9 mouse cellular contexts compared by ENCODE assay signal in genomic region chr17:35245731-35246623, GRCm38 (mm10). TPM values are rescaled to one million over a fixed set of nuclear protein-coding genes. Genes with fewer than 3 reads are reported as not detected.
A peak's percentile ranks its signal among the peaks of the same experiment; 100 is the strongest.
DNase-seq lines count a peak whose midpoint lies in the region; ATAC-seq and TF ChIP-seq lines count a peak whose summit lies in the region.
"Had no signal": no experiment of that assay in that cellular context is flagged by ENCODE, and none has a peak within 500 bp of the region (broad histone marks: within the 10 kb centered on the region; RNA-seq: fewer than 3 reads in every experiment).

No protein-coding gene starts in this region.

- H3K27ac ChIP-seq in kidney, adult 2 months (ENCODE audit: insufficient read depth, low read depth, low read length), result no peak overlapping the region
- H3K27ac ChIP-seq in MEL (ENCODE audit: control insufficient read depth, low read depth, low read length), result no peak overlapping the region
- H3K27ac ChIP-seq in hindbrain, embryonic 10.5 days, result no peak overlapping the region
- no peak overlapping the region for H3K27ac ChIP-seq in midbrain, embryonic 12.5 days (replicated peaks)

- no peak for TF ChIP-seq POLR2A in kidney, adult 2 months (IDR thresholded peaks at IDR 0.05; ENCODE audit: low read depth, low read length)
- 0 out of 4 replicates have a peak, but pooled peaks of 1 of the 2 experiments have one; percentile 3 for TF ChIP-seq POLR2A in MEL (IDR thresholded peaks at IDR 0.05; ENCODE audit: control insufficient read depth in 1 of 2, insufficient read depth in 1 of 2, low read depth in 1 of 2, low read length in 2 of 2, poor library complexity in 1 of 2)

- no peak for TF ChIP-seq EP300 in MEL (IDR thresholded peaks at IDR 0.05; ENCODE audit: low read depth in 1 of 2, low read length in 2 of 2)

- peaks cover 15% of the 10 kb centered on the region for H3K36me3 ChIP-seq in kidney, adult 2 months (ENCODE audit: control insufficient read depth, insufficient read depth, low read length)
- peaks cover 24 to 44% of the 10 kb centered on the region in 2 experiments for H3K36me3 ChIP-seq in MEL (ENCODE audit: control insufficient read depth in 1 of 2, insufficient read depth in 2 of 2, low read length in 2 of 2)
- peaks cover 81% of the 10 kb centered on the region for H3K36me3 ChIP-seq in hindbrain, embryonic 10.5 days
- H3K36me3 ChIP-seq in midbrain, embryonic 12.5 days, result peaks cover 81% of the 10 kb centered on the region

- DNase-seq in kidney, adult 2 months, result no peak
- DNase-seq in kidney, postnatal 36 days, result no peak
- DNase-seq in MEL (ENCODE audit: low read depth, low spot score), result peak; percentile 69
- no peak for DNase-seq in hindbrain, embryonic 10.5 days (ENCODE audit: low spot score)
- no peak for DNase-seq in right cerebral cortex, postnatal 36 days (ENCODE audit: low spot score in 2 of 2)
- no peak for DNase-seq in gastrocnemius, postnatal 14 days

- H3K79me2 ChIP-seq in MEL (ENCODE audit: control insufficient read depth, insufficient read depth, low read length, poor library complexity), result peaks cover 58% of the 10 kb centered on the region

- H3K9ac ChIP-seq in MEL (ENCODE audit: control insufficient read depth, low read depth, low read length, poor library complexity, severe bottlenecking), result no peak overlapping the region
- peak overlapping the region; percentile 100; the same call in 1 of the 2 replicates for H3K9ac ChIP-seq in midbrain, embryonic 12.5 days (replicated peaks)

- whole genome bisulfite sequencing in kidney, adult 2 months, result 61% methylated on average over 15 of the region's 15 CpGs
- 90% methylated on average over 15 of the region's 15 CpGs for WGBS in hindbrain, embryonic 10.5 days
- WGBS in midbrain, embryonic 12.5 days, result 87% methylated on average over 15 of the region's 15 CpGs

- no peaks in the 10 kb centered on the region for H3K9me3 ChIP-seq in MEL (replicated peaks; ENCODE audit: insufficient read depth, low read length)
- H3K9me3 ChIP-seq in hindbrain, embryonic 10.5 days, result no peaks in the 10 kb centered on the region
- H3K9me3 ChIP-seq in midbrain, embryonic 12.5 days, result no peaks in the 10 kb centered on the region

- no peaks in the 10 kb centered on the region for H3K27me3 ChIP-seq in kidney, adult 2 months (replicated peaks; ENCODE audit: control insufficient read depth, insufficient read depth, low read length)
- H3K27me3 ChIP-seq in MEL (ENCODE audit: control insufficient read depth in 1 of 2, insufficient read depth in 2 of 2, low read length in 2 of 2), result no peaks in the 10 kb centered on the region
- no peaks in the 10 kb centered on the region for H3K27me3 ChIP-seq in hindbrain, embryonic 10.5 days (ENCODE audit: insufficient read depth, poor library complexity, severe bottlenecking)
- no peaks in the 10 kb centered on the region for H3K27me3 ChIP-seq in midbrain, embryonic 12.5 days

- TF ChIP-seq RAD21 in MEL (IDR thresholded peaks at IDR 0.05; ENCODE audit: low read depth, low read length), result no peak; the same call in 1 of the 2 replicates

- peaks cover 13% of the 10 kb centered on the region; the same call in 1 of the 2 replicates for H3K4me1 ChIP-seq in kidney, adult 2 months (ENCODE audit: control insufficient read depth, insufficient read depth, low read length)
- H3K4me1 ChIP-seq in MEL (ENCODE audit: control insufficient read depth in 1 of 2, insufficient read depth in 2 of 2, low read length in 2 of 2), result peaks cover 0 to 19% of the 10 kb centered on the region in 2 experiments; a peak in 3 of 4 replicates
- H3K4me1 ChIP-seq in hindbrain, embryonic 10.5 days (replicated peaks), result peaks cover 38% of the 10 kb centered on the region
- H3K4me1 ChIP-seq in midbrain, embryonic 12.5 days, result peaks cover 47% of the 10 kb centered on the region

- H3K4me3 ChIP-seq in kidney, adult 2 months (ENCODE audit: insufficient read depth, low read depth, low read length), result no peak overlapping the region
- no peak overlapping the region for H3K4me3 ChIP-seq in MEL (ENCODE audit: control insufficient read depth in 1 of 2, insufficient read depth in 1 of 2, low read depth in 2 of 2, low read length in 2 of 2)
- H3K4me3 ChIP-seq in hindbrain, embryonic 10.5 days, result peak overlapping the region; percentile 95; the same call in 1 of the 2 replicates
- peak overlapping the region; percentile 97; the same call in 1 of the 2 replicates for H3K4me3 ChIP-seq in midbrain, embryonic 12.5 days

- ATAC-seq in midbrain, embryonic 12.5 days (ENCODE audit: low FRiP score, low read depth), result no peak
- no peak for ATAC-seq in erythroid progenitor cell, adult 5-6 weeks (replicated peaks; ENCODE audit: low FRiP score, poor library complexity, severe bottlenecking)

- TF ChIP-seq CTCF in kidney, adult 2 months (conservative IDR thresholded peaks at IDR 0.05; ENCODE audit: insufficient read depth, insufficient read length, low read depth, low read length), result peak; percentile 44
- peak; percentile 19 to 57 (median 46); a peak in 5 of 6 replicates for TF ChIP-seq CTCF in MEL (IDR thresholded peaks at IDR 0.05 in 2 of 3, conservative IDR thresholded peaks at IDR 0.05 in 1 of 3; ENCODE audit: control insufficient read depth in 1 of 3, insufficient read depth in 1 of 3, low read depth in 2 of 3, low read length in 3 of 3, poor library complexity in 1 of 3, severe bottlenecking in 1 of 3)

- intact Hi-C loops in gastrocnemius, postnatal 14 days (cut with DNase I; ENCODE audit: low total_unique reads), result no loop called here

- peak overlapping the region; percentile 89 for H3K4me2 ChIP-seq in midbrain, embryonic 12.5 days (replicated peaks)

TF ChIP-seq in MEL, 35 proteins besides CTCF, POLR2A, EP300 and RAD21 (continues in another document):
- TF ChIP-seq SIN3A (IDR thresholded peaks at IDR 0.05; ENCODE audit: low read length) (0 out of 2 replicates have a peak, but pooled peaks have one; percentile 14), MXI1 (IDR thresholded peaks at IDR 0.05; ENCODE audit: low read depth, low read length) (peak; percentile 58; the same call in 1 of the 2 replicates), MAZ (IDR thresholded peaks at IDR 0.05; ENCODE audit: low read depth, low read length) (no peak)

RNA-seq across cellular contexts. Expression of gene Ddx39b, which starts 4.4 kb away (rescaled TPM):
- 203 and 206 TPM in 2 replicates for polyA plus RNA-seq in kidney, adult 2 months (2012; rRNA removed)
- 206 and 270 TPM in 2 replicates for total RNA-seq in MEL (2012; rRNA removed)
- polyA plus RNA-seq in MEL (2012; ENCODE audit: insufficient read depth in 1 of 2, insufficient read length in 2 of 2, low read depth in 1 of 2, low replicate concordance in 2 of 2, missing spikeins in 1 of 2), result 100 to 1,000 TPM; 581 to 787 TPM
- 661 and 692 TPM in 2 replicates for polyA plus RNA-seq in hindbrain, embryonic 10.5 days (2016; fragmentation: Nextera tagmentation; extraction: Ambion mirVana)
- 565 and 579 TPM in 2 replicates for polyA plus RNA-seq in midbrain, embryonic 12.5 days (2016; fragmentation: Nextera tagmentation; extraction: Ambion mirVana)
- 100 to 1,000 TPM in 1 of 2 experiments, 10 to 100 TPM in 1; 85.3 to 103 TPM for total RNA-seq in gastrocnemius, postnatal 14 days (2021)
- total RNA-seq in erythroid progenitor cell, adult 5-6 weeks (2015; ENCODE audit: low replicate concordance), result 169 and 179 TPM in 2 replicates
- total RNA-seq in erythroid progenitor cell, adult 5-6 weeks (2017; ENCODE audit: low replicate concordance), result 80.1 and 99.9 TPM in 2 replicates

RNA-seq across cellular contexts. Expression of gene Nfkbil1, which starts 10.4 kb away (rescaled TPM):
- 11.5 and 11.7 TPM in 2 replicates for polyA plus RNA-seq in kidney, adult 2 months (2012; rRNA removed)
- total RNA-seq in MEL (2012; rRNA removed), result 10.1 and 10.3 TPM in 2 replicates
- polyA plus RNA-seq in MEL (2012; ENCODE audit: insufficient read depth in 1 of 2, insufficient read length in 2 of 2, low read depth in 1 of 2, low replicate concordance in 2 of 2, missing spikeins in 1 of 2), result 10 to 100 TPM in 1 of 2 experiments, not detected in 1; 26.0 TPM
- 10.2 and 11.6 TPM in 2 replicates for polyA plus RNA-seq in hindbrain, embryonic 10.5 days (2016; fragmentation: Nextera tagmentation; extraction: Ambion mirVana)
- polyA plus RNA-seq in midbrain, embryonic 12.5 days (2016; fragmentation: Nextera tagmentation; extraction: Ambion mirVana), result 10.9 and 11.4 TPM in 2 replicates
- total RNA-seq in gastrocnemius, postnatal 14 days (2021), result 1 to 10 TPM; 7.6 to 7.9 TPM
- total RNA-seq in erythroid progenitor cell, adult 5-6 weeks (2015; ENCODE audit: low replicate concordance), result 0.84 and 1.1 TPM in 2 replicates
- 3.0 TPM in 1 of 2 replicates, not detected in the other for total RNA-seq in erythroid progenitor cell, adult 5-6 weeks (2017; ENCODE audit: low replicate concordance)

RNA-seq across cellular contexts. Expression of gene Atp6v1g2, which starts 12.5 kb away (rescaled TPM):
- polyA plus RNA-seq in kidney, adult 2 months (2012; rRNA removed), result 6.6 and 6.7 TPM in 2 replicates
- total RNA-seq in MEL (2012; rRNA removed), result 0.46 and 0.56 TPM in 2 replicates
- 1 to 10 TPM in 1 of 2 experiments, not detected in 1; 4.7 TPM for polyA plus RNA-seq in MEL (2012; ENCODE audit: insufficient read depth in 1 of 2, insufficient read length in 2 of 2, low read depth in 1 of 2, low replicate concordance in 2 of 2, missing spikeins in 1 of 2)
- 7.6 and 12.9 TPM in 2 replicates for polyA plus RNA-seq in hindbrain, embryonic 10.5 days (2016; fragmentation: Nextera tagmentation; extraction: Ambion mirVana)
- polyA plus RNA-seq in midbrain, embryonic 12.5 days (2016; fragmentation: Nextera tagmentation; extraction: Ambion mirVana), result 18.8 and 19.6 TPM in 2 replicates
- total RNA-seq in gastrocnemius, postnatal 14 days (2021), result 1 to 10 TPM; 2.3 to 2.7 TPM
- 6.1 TPM in 1 of 2 replicates, not detected in the other for total RNA-seq in erythroid progenitor cell, adult 5-6 weeks (2015; ENCODE audit: low replicate concordance)
- not detected in 2 replicates for total RNA-seq in erythroid progenitor cell, adult 5-6 weeks (2017; ENCODE audit: low replicate concordance)

RNA-seq across cellular contexts. Expression of gene H2-D1, which starts 16.6 kb away (rescaled TPM):
- 340 and 351 TPM in 2 replicates for polyA plus RNA-seq in kidney, adult 2 months (2012; rRNA removed)
- 58.7 and 60.1 TPM in 2 replicates for total RNA-seq in MEL (2012; rRNA removed)
- 10 to 100 TPM in 1 of 2 experiments, not detected in 1; 97.9 TPM for polyA plus RNA-seq in MEL (2012; ENCODE audit: insufficient read depth in 1 of 2, insufficient read length in 2 of 2, low read depth in 1 of 2, low replicate concordance in 2 of 2, missing spikeins in 1 of 2)
- polyA plus RNA-seq in hindbrain, embryonic 10.5 days (2016; fragmentation: Nextera tagmentation; extraction: Ambion mirVana), result 54.3 and 60.1 TPM in 2 replicates
- 45.5 and 47.8 TPM in 2 replicates for polyA plus RNA-seq in midbrain, embryonic 12.5 days (2016; fragmentation: Nextera tagmentation; extraction: Ambion mirVana)
- total RNA-seq in gastrocnemius, postnatal 14 days (2021), result 10 to 100 TPM; 34.3 to 40.7 TPM
- 147 and 160 TPM in 2 replicates for total RNA-seq in erythroid progenitor cell, adult 5-6 weeks (2015; ENCODE audit: low replicate concordance)
- 213 and 250 TPM in 2 replicates for total RNA-seq in erythroid progenitor cell, adult 5-6 weeks (2017; ENCODE audit: low replicate concordance)

RNA-seq across cellular contexts. Expression of gene Gm16181, which starts 25.3 kb away (rescaled TPM):
- polyA plus RNA-seq in kidney, adult 2 months (2012; rRNA removed), result not detected in 2 replicates
- total RNA-seq in MEL (2012; rRNA removed), result not detected in 2 replicates
- polyA plus RNA-seq in MEL (2012; ENCODE audit: insufficient read depth in 1 of 2, insufficient read length in 2 of 2, low read depth in 1 of 2, low replicate concordance in 2 of 2, missing spikeins in 1 of 2), result under 1 TPM in 1 of 2 experiments, not detected in 1; 0.58 TPM
- polyA plus RNA-seq in hindbrain, embryonic 10.5 days (2016; fragmentation: Nextera tagmentation; extraction: Ambion mirVana), result 0.42 and 0.46 TPM in 2 replicates
- 0.38 TPM in 1 of 2 replicates, not detected in the other for polyA plus RNA-seq in midbrain, embryonic 12.5 days (2016; fragmentation: Nextera tagmentation; extraction: Ambion mirVana)
- not detected for total RNA-seq in gastrocnemius, postnatal 14 days (2021)
- not detected in 2 replicates for total RNA-seq in erythroid progenitor cell, adult 5-6 weeks (2015; ENCODE audit: low replicate concordance)
- not detected in 2 replicates for total RNA-seq in erythroid progenitor cell, adult 5-6 weeks (2017; ENCODE audit: low replicate concordance)
- polyA plus RNA-seq: liver, embryonic 16.5 days had no signal

Comparison
In these comparisons a context has a peak if more than half of its experiments do, and no peak if none do; other contexts are left out.
1. H3K4me3 ChIP-seq: peak in hindbrain, embryonic 10.5 days (single experiment) and midbrain, embryonic 12.5 days (single experiment); none in kidney, adult 2 months (single experiment) and MEL (0 of 2).